Mouse (Mus musculus) liver, adult 2 months (tissue): ENCODE data around the gene Esrra.

ENCODE experiments used
- CTCF ChIP-seq: fragments of 200-500 bp; IDR thresholded peaks from 2 replicates; pipeline ENCODE4 v1.5.1; 2011; ENCODE audit warnings: low read depth, low read length, control low read depth
- POLR2A ChIP-seq: fragments of 200-500 bp; IDR thresholded peaks from 2 replicates; pipeline ENCODE4 v1.6.1; 2011; ENCODE audit warnings: low read length, control low read depth; ENCODE audit not compliant: insufficient read depth; ENCODE audit errors: extremely low read depth

DNA sequence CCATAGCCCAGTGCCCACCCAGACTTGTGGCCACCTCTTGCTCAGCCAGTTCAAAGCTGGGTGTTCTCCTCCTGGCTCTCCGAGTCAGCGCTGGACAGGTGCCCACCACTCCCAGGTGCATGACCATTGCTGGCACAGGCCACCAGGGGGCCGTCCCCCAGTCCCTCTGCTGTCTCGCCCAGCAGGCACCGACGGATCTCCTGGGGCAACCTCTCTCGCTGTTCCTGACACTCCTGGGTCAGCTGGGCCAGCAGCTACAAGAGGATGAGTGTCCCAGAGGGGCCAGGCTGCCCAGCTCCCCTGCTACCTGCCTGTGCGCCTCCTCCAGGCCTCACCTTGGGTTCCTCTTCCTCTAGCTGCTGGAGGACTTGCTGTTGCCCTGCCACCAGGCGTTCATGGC lies 32.4 kb upstream of the Esrra start:
- TF ChIP-seq POLR2A (no peak), CTCF (peak; percentile 65)
